Mouse (Mus musculus) testis, adult 2 months (tissue): Measurements from ENCODE around the gene Appl1.

Source experiments
- CTCF ChIP-seq: fragments of 200-500 bp; IDR thresholded peaks from 2 replicates; pipeline ENCODE4 v1.5.1; 2012; ENCODE audit warnings: low read depth, mild to moderate bottlenecking, inconsistent platforms, low read length, moderate library complexity; ENCODE audit not compliant: control insufficient read depth, insufficient read depth, insufficient replicate concordance
- POLR2A ChIP-seq: fragments of 200-500 bp; IDR thresholded peaks from 2 replicates; pipeline ENCODE4 v1.6.1; 2012; ENCODE audit warnings: low read depth, mild to moderate bottlenecking, inconsistent platforms, low read length, moderate library complexity; ENCODE audit not compliant: control insufficient read depth

DNA sequence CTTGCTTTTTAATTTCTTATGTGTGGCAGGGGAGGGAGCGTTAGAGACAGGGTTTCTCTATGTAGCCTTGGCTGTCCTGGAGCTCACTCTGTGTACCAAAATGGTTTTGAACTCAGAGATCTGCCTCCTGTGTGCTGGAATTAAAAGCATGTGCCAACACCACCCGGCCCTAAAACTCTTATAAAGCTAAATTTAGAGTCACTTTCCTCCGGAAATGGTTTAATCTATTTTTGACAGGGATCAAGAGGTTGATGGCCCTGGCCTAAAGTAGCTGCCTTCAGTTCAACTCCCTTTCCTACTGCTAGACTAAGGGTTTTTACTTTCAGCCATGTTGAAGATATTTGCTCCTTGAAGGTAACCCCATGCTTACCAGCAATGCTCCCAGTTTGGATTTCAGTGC, 22.4 kb upstream of the Appl1 start:
- TF ChIP-seq POLR2A = no peak
- TF ChIP-seq CTCF = no peak
